Mouse (Mus musculus): ENCODE results near the gene Slc25a4. TPM values are rescaled to one million over a fixed set of nuclear protein-coding genes. Genes with fewer than 3 reads are reported as not detected.

Gene Slc25a4
- polyA plus RNA-seq (2015; fragmentation: Nextera tagmentation; extraction: Ambion mirVana): 2,767 and 3,278 TPM in 2 replicates

GRCm38 (mm10) chr8:46210404-46211315 is at the start of gene Slc25a4:
Gene Slc25a4, minus strand, starts transcription at chr8:46211284.

Small RNA genes lying within 50 kb of the gene (microRNA-seq; reads per million reads assigned to microRNA genes)
- 0 reads per million in 2 experiments for gene Gm23812

Other genes with a start within 250 kb of the Slc25a4 start
- gene 1700029J07Rik, start 236.0 kb downstream of the Slc25a4 start, polyA plus RNA-seq (2015; fragmentation: Nextera tagmentation; extraction: Ambion mirVana): 1.2 and 2.1 TPM in 2 replicates
- gene Ufsp2, start 235.8 kb downstream of the Slc25a4 start, polyA plus RNA-seq (2015; fragmentation: Nextera tagmentation; extraction: Ambion mirVana): 55.8 and 56.1 TPM in 2 replicates
- 0.69 and 0.80 TPM in 2 replicates for gene Lrp2bp, start 212.0 kb downstream of the Slc25a4 start, polyA plus RNA-seq (2015; fragmentation: Nextera tagmentation; extraction: Ambion mirVana)
- gene Ankrd37, start 205.6 kb downstream of the Slc25a4 start, polyA plus RNA-seq (2015; fragmentation: Nextera tagmentation; extraction: Ambion mirVana): 4.7 and 7.4 TPM in 2 replicates
- 17.2 and 19.2 TPM in 2 replicates for gene Cfap97, start 59.5 kb downstream of the Slc25a4 start, polyA plus RNA-seq (2015; fragmentation: Nextera tagmentation; extraction: Ambion mirVana)
- 3.4 TPM in 2 replicates for gene Snx25, start 59.1 kb downstream of the Slc25a4 start, polyA plus RNA-seq (2015; fragmentation: Nextera tagmentation; extraction: Ambion mirVana)
- gene Helt, start 83.4 kb upstream of the Slc25a4 start, polyA plus RNA-seq (2015; fragmentation: Nextera tagmentation; extraction: Ambion mirVana): not detected in 2 replicates